In the genomic region with DNA sequence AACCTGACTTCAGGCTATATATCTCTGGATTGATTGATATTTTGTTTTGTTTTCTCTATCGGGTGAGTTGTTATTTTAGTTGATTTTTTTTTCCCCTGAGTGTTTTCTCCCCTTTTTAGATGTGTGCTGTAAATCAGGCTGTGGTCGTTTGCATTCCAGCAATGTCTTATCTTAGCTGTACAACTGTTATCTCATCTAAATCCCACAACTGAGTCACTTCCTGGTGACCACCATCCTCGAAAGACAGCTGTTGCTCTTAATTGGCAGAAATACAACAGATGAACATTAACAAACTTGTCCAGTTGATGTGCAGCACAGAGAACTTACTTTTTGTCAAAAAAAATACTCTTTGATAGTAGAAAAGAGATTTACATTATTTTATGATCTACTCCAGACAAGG, we compare ENCODE assay signal across 22 mouse cellular contexts.
DNase-seq lines count a peak whose midpoint lies in the region; ATAC-seq and TF ChIP-seq lines count a peak whose summit lies in the region.
"Had no signal": no experiment of that assay in that cellular context is flagged by ENCODE, and none has a peak within 500 bp of the region (broad histone marks: within the 10 kb centered on the region; RNA-seq: fewer than 3 reads in every experiment).

No protein-coding gene starts in this region.

- H3K9me3 ChIP-seq in hindbrain, postnatal 0 days (ENCODE audit: low read length) = no peaks in the 10 kb centered on the region
- H3K9me3 ChIP-seq: embryonic facial prominence, embryonic 12.5 days; forebrain, embryonic 12.5 days; heart, embryonic 12.5 days; hindbrain, embryonic 13.5 days; intestine, embryonic 15.5 days had no signal

- no peak overlapping the region for H3K27ac ChIP-seq in hindbrain, postnatal 0 days
- H3K27ac ChIP-seq: embryonic facial prominence, embryonic 12.5 days; forebrain, embryonic 12.5 days; hindbrain, embryonic 13.5 days; intestine, embryonic 15.5 days had no signal

- peak overlapping the region; percentile 63 for H3K4me2 ChIP-seq in myocyte (ENCODE audit: low read depth)
- H3K4me2 ChIP-seq in hindbrain, postnatal 0 days (ENCODE audit: low read depth, low read length) = no peak overlapping the region
- H3K4me2 ChIP-seq: embryonic facial prominence, embryonic 12.5 days; forebrain, embryonic 12.5 days; heart, embryonic 12.5 days; hindbrain, embryonic 13.5 days; intestine, embryonic 15.5 days had no signal

- 71% methylated on average over 3 of the region's 3 CpGs for WGBS in hindbrain, postnatal 0 days

- H3ac ChIP-seq in myocyte (ENCODE audit: control insufficient read depth, insufficient read length) = no peak overlapping the region

- no peaks in the 10 kb centered on the region for H3K27me3 ChIP-seq in myocyte (ENCODE audit: control insufficient read depth, insufficient read depth, insufficient read length)
- H3K27me3 ChIP-seq in hindbrain, postnatal 0 days (ENCODE audit: insufficient read depth, low read length) = no peaks in the 10 kb centered on the region
- H3K27me3 ChIP-seq: embryonic facial prominence, embryonic 12.5 days; forebrain, embryonic 12.5 days; heart, embryonic 12.5 days; hindbrain, embryonic 13.5 days; intestine, embryonic 15.5 days; Patski had no signal

- ATAC-seq in common myeloid progenitor, adult 5-6 weeks (replicated peaks; ENCODE audit: low read depth, poor library complexity, severe bottlenecking) = peak; percentile 82
- no peak for ATAC-seq in hindbrain, postnatal 0 days
- ATAC-seq: activated CD4-positive, CD25-positive, alpha-beta regulatory T cell, adult 4 months; CD4-positive, CD25-positive, alpha-beta regulatory T cell, adult 4 months; forebrain, embryonic 16.5 days; intestine, embryonic 15.5 days; Patski had no signal

- no peak for TF ChIP-seq POLR2A in myocyte (IDR thresholded peaks at IDR 0.05; ENCODE audit: insufficient read length, low read depth)

- no peaks in the 10 kb centered on the region for H3K4me1 ChIP-seq in hindbrain, postnatal 0 days (ENCODE audit: insufficient read depth, low read length)
- H3K4me1 ChIP-seq: embryonic facial prominence, embryonic 12.5 days; forebrain, embryonic 12.5 days; hindbrain, embryonic 13.5 days; intestine, embryonic 15.5 days had no signal

- TF ChIP-seq CTCF in hindbrain, postnatal 0 days (IDR thresholded peaks at IDR 0.05; ENCODE audit: low read depth) = no peak

- DNase-seq in kidney, postnatal 10 days = peak; percentile 19
- DNase-seq in kidney, adult 8-10 months = no peak
- peak; percentile 85 for DNase-seq in 416B (ENCODE audit: low read depth)
- no peak for DNase-seq in neural tube, embryonic 10.5 days (ENCODE audit: extremely low spot score, low spot score)
- no peak for DNase-seq in hindbrain, postnatal 0 days (ENCODE audit: low spot score)
- DNase-seq: adrenal gland, adult 2 months; adrenal gland, postnatal 36 days; cerebellum, adult 2 months; cerebellum, postnatal 10 days; gastrocnemius, postnatal 14 days; heart, postnatal 36 days had no signal

- H3K36me3 ChIP-seq in myocyte (ENCODE audit: control insufficient read depth, insufficient read depth) = no peaks in the 10 kb centered on the region
- no peaks in the 10 kb centered on the region for H3K36me3 ChIP-seq in hindbrain, postnatal 0 days (ENCODE audit: insufficient read depth, low read length)
- H3K36me3 ChIP-seq: embryonic facial prominence, embryonic 12.5 days; forebrain, embryonic 12.5 days; heart, embryonic 12.5 days; hindbrain, embryonic 13.5 days; intestine, embryonic 15.5 days had no signal

- no peaks in the 10 kb centered on the region for H3K79me2 ChIP-seq in myocyte (ENCODE audit: control insufficient read depth, insufficient read depth)

- no peak overlapping the region for H3K9ac ChIP-seq in hindbrain, postnatal 0 days (replicated peaks; ENCODE audit: low read length)
- H3K9ac ChIP-seq: embryonic facial prominence, embryonic 12.5 days; forebrain, embryonic 12.5 days; heart, embryonic 12.5 days; hindbrain, embryonic 13.5 days; intestine, embryonic 15.5 days had no signal

- H3K4me3 ChIP-seq in myocyte = no peak overlapping the region
- no peak overlapping the region for H3K4me3 ChIP-seq in hindbrain, postnatal 0 days (ENCODE audit: low read length)
- H3K4me3 ChIP-seq: embryonic facial prominence, embryonic 12.5 days; forebrain, embryonic 12.5 days; heart, embryonic 12.5 days; hindbrain, embryonic 13.5 days; intestine, embryonic 15.5 days had no signal

TF ChIP-seq in myocyte, 11 proteins besides CTCF, POLR2A, EP300 and RAD21:
- TF ChIP-seq TCF3 (IDR thresholded peaks at IDR 0.05; ENCODE audit: insufficient read length, low read depth) (peak; percentile 40), MAX (IDR thresholded peaks at IDR 0.05; ENCODE audit: low read depth) (no peak), CEBPB (IDR thresholded peaks at IDR 0.05; ENCODE audit: insufficient read depth, poor library complexity, severe bottlenecking) (0 out of 2 replicates have a peak, but pooled peaks have one; percentile 42), TCF12 (IDR thresholded peaks at IDR 0.05; ENCODE audit: insufficient read depth, poor library complexity, severe bottlenecking) (peak; percentile 81), MYOG (IDR thresholded peaks at IDR 0.05; ENCODE audit: control insufficient read depth in 1 of 3, insufficient read depth in 1 of 3, insufficient read length in 2 of 3, low read depth in 2 of 3) (peak in 1 of 3 experiments; percentile 66), REST (IDR thresholded peaks at IDR 0.05; ENCODE audit: insufficient read depth, insufficient read length) (no peak), MYOD1 (IDR thresholded peaks at IDR 0.05; ENCODE audit: control insufficient read depth in 1 of 3, insufficient read length in 2 of 3, low read depth in 2 of 3) (peak in 2 of 3 experiments; percentile 86 to 87)

Comparison
In these comparisons a context has a peak if more than half of its experiments do, and no peak if none do; other contexts are left out.
1. DNase-seq: peak in kidney, postnatal 10 days (single experiment) and 416B (single experiment); none in kidney, adult 8-10 months (0 of 2), neural tube, embryonic 10.5 days (single experiment) and hindbrain, postnatal 0 days (single experiment).